In the genomic region with DNA sequence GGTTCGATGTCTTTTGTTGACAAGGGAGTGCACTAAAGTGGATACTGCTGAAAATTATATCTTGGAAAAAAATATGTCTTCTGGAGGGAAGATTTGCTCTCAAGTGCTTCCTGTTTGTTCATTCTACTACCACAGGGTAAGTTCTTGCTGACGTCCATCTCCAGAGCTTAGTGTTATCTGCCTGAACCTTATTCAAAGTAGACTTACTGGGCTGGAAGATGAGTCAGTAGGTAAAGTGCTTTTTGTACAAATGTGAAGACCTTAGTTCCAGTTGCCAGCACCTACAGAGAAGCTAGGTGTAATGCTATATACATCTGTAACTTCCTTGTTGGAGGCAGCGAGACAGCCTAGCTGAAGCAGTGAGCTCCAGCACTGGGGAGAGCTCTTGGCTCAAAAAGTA, we compare ENCODE assay signal across 20 mouse cellular contexts.
"Had no signal": no experiment of that assay in that cellular context is flagged by ENCODE, and none has a peak within 500 bp of the region (broad histone marks: within the 10 kb centered on the region; RNA-seq: fewer than 3 reads in every experiment).

No protein-coding gene starts in this region.

- H3K9ac ChIP-seq: lung, embryonic 14.5 days; midbrain, embryonic 12.5 days; neural tube, embryonic 13.5 days; neural tube, embryonic 15.5 days had no signal

- H3K4me2 ChIP-seq: lung, embryonic 14.5 days; midbrain, embryonic 12.5 days; neural tube, embryonic 13.5 days; neural tube, embryonic 15.5 days had no signal

- H3K4me1 ChIP-seq: midbrain, embryonic 12.5 days; neural tube, embryonic 13.5 days; neural tube, embryonic 15.5 days had no signal

- H3K4me3 ChIP-seq: megakaryocyte, embryonic 14.5 days; midbrain, embryonic 10.5 days; midbrain, embryonic 12.5 days; myocyte; neural tube, embryonic 13.5 days; neural tube, embryonic 15.5 days had no signal

- H3K36me3 ChIP-seq: midbrain, embryonic 10.5 days; midbrain, embryonic 12.5 days; neural tube, embryonic 13.5 days; neural tube, embryonic 15.5 days had no signal

- DNase-seq: lung, adult 18-20 months; lung, embryonic 14.5 days; lung, postnatal 10 days; lung, postnatal 4 days; midbrain, embryonic 14.5 days; retina, postnatal 1 day; right cerebral cortex, adult 18-20 months; right cerebral cortex, postnatal 25 days; right cerebral cortex, postnatal 4 days; spleen, adult 18-20 months; thymus, adult 2 months; thymus, postnatal 25 days; thymus, postnatal 4 days had no signal

- H3K9me3 ChIP-seq: megakaryocyte, embryonic 14.5 days; midbrain, embryonic 10.5 days; midbrain, embryonic 12.5 days; neural tube, embryonic 13.5 days; neural tube, embryonic 15.5 days had no signal

- ATAC-seq: midbrain, embryonic 16.5 days had no signal

- H3K27ac ChIP-seq: midbrain, embryonic 10.5 days; midbrain, embryonic 12.5 days; neural tube, embryonic 13.5 days; neural tube, embryonic 15.5 days had no signal
